Mouse (Mus musculus): ENCODE results near the gene Zfp467.
A peak's percentile ranks its signal among the peaks of the same experiment; 100 is the strongest.

Gene Zfp467

GRCm38 (mm10) chr6:48411193-48412092, 34.2 kb downstream of the Zfp467 start:
- DNase-seq (ENCODE audit: low spot score in 2 of 2): no peak

- no peak for DNase-seq (ENCODE audit: low spot score in 2 of 2)
These were observed 35.1 kb downstream of the Zfp467 start for GRCm38 (mm10) chr6:48410551-48410950.

GRCm38 (mm10) chr6:48409726-48410343, 35.8 kb downstream of the Zfp467 start:
- no peak for DNase-seq (ENCODE audit: low spot score in 2 of 2)

DNA sequence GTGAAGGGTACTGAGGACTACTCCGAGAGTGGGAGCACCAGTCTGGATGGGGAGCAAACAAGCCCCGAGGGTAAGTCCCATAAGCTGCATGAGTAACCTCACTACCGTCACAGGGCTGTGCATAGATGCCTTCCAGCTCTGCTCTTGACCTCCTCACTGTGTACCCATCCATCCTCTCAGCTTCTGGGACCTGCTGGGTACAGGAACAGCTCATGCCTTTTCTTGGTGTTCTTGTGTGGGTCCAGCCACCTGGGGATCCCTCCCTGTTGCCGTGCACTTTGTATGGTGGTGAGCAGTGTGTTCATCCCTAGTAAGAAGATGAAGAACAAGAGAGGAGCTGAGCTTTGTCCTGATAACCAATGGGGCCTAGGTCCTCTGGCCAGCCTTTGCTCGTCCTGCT, 41.6 kb downstream of the Zfp467 start:
- DNase-seq (ENCODE audit: low spot score in 2 of 2): no peak

GRCm38 (mm10) chr6:48399906-48400305, 45.7 kb downstream of the Zfp467 start:
- DNase-seq (ENCODE audit: low spot score in 2 of 2): no peak

DNA sequence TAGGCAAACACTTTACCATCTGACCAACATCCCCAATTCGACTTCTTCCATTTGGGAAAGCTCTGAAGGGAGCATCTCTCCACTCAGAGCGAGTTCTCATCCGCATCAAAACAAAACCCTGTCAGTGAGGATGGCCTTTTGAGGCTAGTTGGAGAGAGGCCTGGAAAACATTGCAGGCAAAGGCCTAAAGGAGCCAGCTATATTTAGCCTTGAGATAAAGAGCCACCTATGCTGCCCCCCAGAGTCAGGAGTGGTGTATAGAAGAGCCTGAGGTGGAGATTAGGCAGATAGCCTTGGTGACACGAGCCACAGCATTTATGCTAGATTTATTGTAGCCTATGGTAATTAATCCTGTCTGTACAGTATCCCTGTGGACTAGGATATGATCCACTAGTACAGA, 48.3 kb downstream of the Zfp467 start:
- peak in 1 of 2 experiments; percentile 27 for DNase-seq (ENCODE audit: low spot score in 2 of 2)

DNA sequence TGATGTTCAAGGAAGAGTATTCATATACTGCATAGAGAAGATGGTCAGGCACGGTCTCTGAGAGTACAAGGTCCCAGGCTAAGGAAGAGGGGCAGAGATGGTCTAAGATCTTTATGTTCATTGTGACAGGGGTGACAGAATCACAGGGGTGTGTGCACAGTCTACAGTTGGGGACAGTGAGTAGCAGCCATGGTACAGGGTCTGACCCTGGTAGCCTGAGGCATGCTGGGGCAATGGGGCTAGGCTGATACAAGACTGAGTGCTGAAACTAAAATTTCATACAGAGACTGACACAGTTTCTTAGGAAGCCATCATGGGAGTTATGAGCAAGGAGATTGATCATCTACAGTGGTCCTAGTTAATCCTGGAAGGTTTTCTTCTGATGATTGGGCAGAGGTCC, 48.9 kb downstream of the Zfp467 start:
- DNase-seq (ENCODE audit: low spot score in 2 of 2): no peak

DNA sequence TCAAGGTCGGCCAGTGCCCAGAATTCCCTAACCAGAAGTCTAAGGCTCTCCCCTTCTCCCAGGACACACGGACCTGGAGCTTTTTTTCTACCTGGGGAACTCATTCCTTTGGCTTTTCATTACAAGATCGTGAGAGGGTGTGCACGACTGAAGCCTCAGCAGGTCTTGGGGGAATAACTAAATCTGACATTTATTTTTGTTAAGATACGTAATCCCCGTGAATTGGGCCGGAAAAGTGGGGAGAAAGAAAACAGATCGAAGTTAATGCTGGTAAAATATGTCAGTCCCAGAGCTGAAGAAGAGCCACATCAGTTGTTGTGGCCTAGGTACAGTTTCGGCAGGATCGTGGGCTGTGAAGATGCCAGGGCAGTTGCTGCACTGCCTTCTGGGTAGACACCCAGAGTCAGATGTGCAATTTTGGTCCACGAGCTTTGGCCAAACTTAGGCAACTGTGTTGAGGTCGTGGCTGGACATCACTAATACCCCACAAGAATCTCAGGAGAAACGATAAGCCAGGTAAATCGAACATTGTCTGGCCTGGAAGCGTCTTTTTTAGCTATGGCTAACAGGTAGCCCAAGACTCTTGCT, 49.5 kb downstream of the Zfp467 start:
- DNase-seq (ENCODE audit: low spot score in 2 of 2): no peak

GRCm38 (mm10) chr6:48395105-48396007, 50.3 kb downstream of the Zfp467 start, which contains the start of gene Krba1:
Krba1 (plus strand) TSS chr6:48395586.
- peak; percentile 91 to 92 for DNase-seq (ENCODE audit: low spot score in 2 of 2)

- no peak for DNase-seq (ENCODE audit: low spot score in 2 of 2)
These were observed 51.8 kb downstream of the Zfp467 start for GRCm38 (mm10) chr6:48393811-48394210.

- no peak for DNase-seq (ENCODE audit: low spot score in 2 of 2)
These were observed 57.4 kb downstream of the Zfp467 start for GRCm38 (mm10) chr6:48388221-48388620.

Data from thymus, postnatal 10 days (tissue).